Mouse (Mus musculus): Measurements from ENCODE around the gene Ip6k1. TPM values are rescaled to one million over a fixed set of nuclear protein-coding genes. Genes with fewer than 3 reads are reported as not detected.
A peak's percentile ranks its signal among the peaks of the same experiment; 100 is the strongest.

Gene Ip6k1
- total and polyA plus RNA-seq, 2 experiments from 2014 or later, result 25.4 to 102 TPM

DNA sequence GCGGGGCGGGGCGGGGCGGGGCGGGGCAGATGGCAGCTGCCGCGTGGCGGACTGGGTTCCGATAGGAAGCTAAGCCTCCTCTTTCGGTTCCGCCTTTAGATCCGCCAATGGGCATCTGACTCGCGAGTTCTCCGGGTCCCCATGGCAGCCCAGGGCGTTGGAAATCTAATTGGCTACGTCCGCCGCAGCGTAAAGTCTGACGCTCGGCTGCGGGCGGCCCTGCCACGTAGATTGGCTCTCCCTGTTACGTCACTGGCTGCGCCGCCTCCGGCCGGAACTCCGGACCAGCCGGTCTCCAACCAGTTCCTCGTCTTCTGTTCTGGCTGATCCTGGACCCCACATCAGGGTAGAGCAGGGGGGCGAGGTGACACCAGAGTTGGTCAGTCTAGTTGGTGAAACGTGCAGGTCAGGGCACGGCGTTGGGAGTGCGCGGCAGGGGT lies 46.7 kb downstream of the Ip6k1 start, which contains the start of gene Gmppb:
Gene Gmppb (plus strand): TSS at position 227 of the 440 bp plus-strand sequence.
- no peak for TF ChIP-seq CTCF (IDR thresholded peaks at IDR 0.05; ENCODE audit: low read depth)
- 0 out of 2 replicates have a peak, but pooled peaks have one; percentile 45 for TF ChIP-seq EP300 (IDR thresholded peaks at IDR 0.05; ENCODE audit: low read depth)
- H3K27ac ChIP-seq (ENCODE audit: low read depth), result peak within 1 kb of the TSS; percentile 70
- peak within 1 kb of the TSS; percentile 59 for H3K4me3 ChIP-seq (ENCODE audit: low read depth, low read length)
- under 1% methylated on average over 34 of the region's 39 CpGs for whole genome bisulfite sequencing
- H3K27me3 ChIP-seq (ENCODE audit: control insufficient read depth, insufficient read depth, low read length), result no peaks in the 10 kb centered on the region
- H3K4me1 ChIP-seq (ENCODE audit: control insufficient read depth, insufficient read depth), result peaks cover 15% of the 10 kb centered on the region
- H3K4me2 ChIP-seq (ENCODE audit: low read depth, low read length), result peak within 1 kb of the TSS; percentile 87
- H3K36me3 ChIP-seq (replicated peaks; ENCODE audit: control insufficient read depth, insufficient read depth, low read length), result peaks cover 52% of the 10 kb centered on the region
- H3K9me3 ChIP-seq (replicated peaks; ENCODE audit: control insufficient read depth, low read length), result no peaks in the 10 kb centered on the region
- peak within 1 kb of the TSS; percentile 52 for H3K9ac ChIP-seq (replicated peaks; ENCODE audit: low read depth, low read length)
- ATAC-seq (ENCODE audit: insufficient read depth, low read depth) (peak; percentile 94), DNase-seq (ENCODE audit: low spot score) (peak; percentile 98)

DNA sequence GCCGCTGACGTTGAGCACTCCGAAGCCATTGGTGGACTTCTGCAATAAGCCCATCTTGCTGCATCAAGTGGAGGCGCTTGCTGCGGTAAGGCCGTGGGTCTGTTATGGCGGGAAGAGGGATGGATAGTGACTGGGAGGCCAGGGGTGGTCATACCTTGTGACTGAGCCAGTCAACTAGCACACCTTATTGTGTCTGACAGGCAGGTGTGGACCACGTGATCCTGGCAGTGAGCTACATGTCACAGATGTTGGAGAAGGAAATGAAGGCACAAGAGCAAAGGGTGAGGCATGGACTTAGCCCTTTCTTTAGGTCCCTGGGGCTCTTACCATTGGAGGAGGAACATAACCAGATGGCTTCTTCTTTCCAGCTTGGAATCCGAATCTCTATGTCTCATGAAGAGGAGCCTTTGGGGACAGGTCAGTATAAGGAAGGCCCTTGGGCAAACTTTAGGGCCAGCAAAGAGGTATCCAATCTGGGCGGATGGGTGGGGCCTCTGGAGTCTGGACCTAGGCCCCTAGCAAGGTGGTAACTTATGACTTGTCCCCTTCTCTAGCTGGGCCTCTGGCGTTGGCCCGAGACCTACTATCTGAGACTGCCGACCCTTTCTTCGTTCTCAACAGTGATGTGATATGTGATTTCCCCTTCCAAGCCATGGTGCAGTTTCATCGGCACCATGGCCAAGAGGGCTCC lies 47.4 kb downstream of the Ip6k1 start:
- peak overlapping the region; percentile 70 for H3K27ac ChIP-seq (ENCODE audit: low read depth)
- H3K36me3 ChIP-seq (replicated peaks; ENCODE audit: control insufficient read depth, insufficient read depth, low read length), result peaks cover 55% of the 10 kb centered on the region
- 40% methylated on average over 15 of the region's 15 CpGs for WGBS
- DNase-seq (ENCODE audit: low spot score), result no peak
- H3K4me2 ChIP-seq (ENCODE audit: low read depth, low read length), result peak overlapping the region; percentile 87
- no peaks in the 10 kb centered on the region for H3K9me3 ChIP-seq (replicated peaks; ENCODE audit: control insufficient read depth, low read length)
- peaks cover 15% of the 10 kb centered on the region for H3K4me1 ChIP-seq (ENCODE audit: control insufficient read depth, insufficient read depth)
- H3K9ac ChIP-seq (replicated peaks; ENCODE audit: low read depth, low read length), result peak overlapping the region; percentile 52
- no peaks in the 10 kb centered on the region for H3K27me3 ChIP-seq (ENCODE audit: control insufficient read depth, insufficient read depth, low read length)
- ATAC-seq (ENCODE audit: insufficient read depth, low read depth), result no peak
- no peak for TF ChIP-seq CTCF (IDR thresholded peaks at IDR 0.05; ENCODE audit: low read depth)
- no peak for TF ChIP-seq EP300 (IDR thresholded peaks at IDR 0.05; ENCODE audit: low read depth)
- peak overlapping the region; percentile 59 for H3K4me3 ChIP-seq (ENCODE audit: low read depth, low read length)

DNA sequence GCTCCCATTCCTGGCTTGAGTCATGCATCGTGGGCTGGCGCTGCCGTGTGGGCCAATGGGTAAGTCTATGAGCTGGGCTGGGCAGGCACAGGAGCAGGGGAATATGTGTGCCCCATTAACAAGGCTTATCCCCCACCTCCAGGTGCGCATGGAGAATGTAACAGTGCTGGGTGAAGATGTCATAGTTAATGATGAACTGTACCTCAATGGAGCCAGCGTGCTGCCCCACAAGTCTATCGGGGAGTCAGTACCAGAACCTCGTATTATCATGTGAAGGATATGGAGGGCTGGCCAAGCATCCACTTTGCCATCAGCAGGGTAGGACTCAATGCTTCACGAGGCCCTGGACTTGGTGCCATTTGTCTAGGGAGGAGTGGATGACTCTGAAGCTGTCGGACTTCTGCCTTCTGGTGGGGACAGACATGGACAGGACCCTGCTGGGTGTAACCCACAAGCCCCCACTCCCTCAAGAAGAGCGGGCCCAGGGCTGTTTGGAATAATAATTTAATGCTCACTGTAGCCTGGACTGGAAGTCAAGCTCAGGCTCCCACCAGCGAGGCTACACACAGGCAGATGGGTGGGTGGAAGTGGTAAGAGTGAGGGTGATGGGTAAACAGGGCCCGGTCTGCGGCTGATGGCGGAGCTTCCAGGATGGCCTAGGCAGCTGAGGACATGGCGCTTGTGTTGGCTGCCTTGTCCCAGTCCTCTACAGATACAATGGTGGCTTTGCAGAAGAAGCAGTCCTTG lies 49.1 kb downstream of the Ip6k1 start:
- Histone ChIP-seq H3K36me3 (replicated peaks; ENCODE audit: control insufficient read depth, insufficient read depth, low read length) (peaks cover 53% of the 10 kb centered on the region), H3K4me3 (ENCODE audit: low read depth, low read length) (no peak overlapping the region), H3K9ac (replicated peaks; ENCODE audit: low read depth, low read length) (no peak overlapping the region), H3K27me3 (ENCODE audit: control insufficient read depth, insufficient read depth, low read length) (no peaks in the 10 kb centered on the region), H3K4me2 (ENCODE audit: low read depth, low read length) (no peak overlapping the region), H3K4me1 (ENCODE audit: control insufficient read depth, insufficient read depth) (peaks cover 15% of the 10 kb centered on the region), H3K9me3 (replicated peaks; ENCODE audit: control insufficient read depth, low read length) (no peaks in the 10 kb centered on the region), H3K27ac (ENCODE audit: low read depth) (no peak overlapping the region)
- no peak for TF ChIP-seq EP300 (IDR thresholded peaks at IDR 0.05; ENCODE audit: low read depth)
- TF ChIP-seq CTCF (IDR thresholded peaks at IDR 0.05; ENCODE audit: low read depth), result no peak
- no peak for ATAC-seq (ENCODE audit: insufficient read depth, low read depth)
- DNase-seq (ENCODE audit: low spot score), result no peak
- 90% methylated on average over 15 of the region's 15 CpGs for WGBS

DNA sequence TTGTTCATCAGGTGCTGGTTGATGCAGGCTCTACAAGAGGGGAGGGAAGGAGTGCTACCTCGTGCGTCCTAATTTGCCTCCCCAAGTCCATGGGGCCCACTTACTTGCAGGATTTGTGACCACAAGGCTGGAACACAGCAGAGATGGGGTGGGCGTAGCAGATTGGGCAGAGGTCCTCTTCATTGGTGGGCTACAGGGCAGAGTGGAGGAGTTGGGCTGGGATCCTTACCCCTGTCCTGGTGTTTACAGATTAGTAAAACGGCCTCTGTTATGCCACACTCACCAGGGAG lies 49.6 kb downstream of the Ip6k1 start:
- no peak overlapping the region for H3K27ac ChIP-seq (ENCODE audit: low read depth)
- no peaks in the 10 kb centered on the region for H3K9me3 ChIP-seq (replicated peaks; ENCODE audit: control insufficient read depth, low read length)
- ATAC-seq (ENCODE audit: insufficient read depth, low read depth) (no peak), DNase-seq (ENCODE audit: low spot score) (no peak)
- H3K9ac ChIP-seq (replicated peaks; ENCODE audit: low read depth, low read length), result no peak overlapping the region
- no peak overlapping the region for H3K4me3 ChIP-seq (ENCODE audit: low read depth, low read length)
- no peak overlapping the region for H3K4me2 ChIP-seq (ENCODE audit: low read depth, low read length)
- H3K36me3 ChIP-seq (replicated peaks; ENCODE audit: control insufficient read depth, insufficient read depth, low read length), result peaks cover 52% of the 10 kb centered on the region
- H3K4me1 ChIP-seq (ENCODE audit: control insufficient read depth, insufficient read depth), result peaks cover 15% of the 10 kb centered on the region
- 89% methylated on average over 4 of the region's 4 CpGs for WGBS
- TF ChIP-seq CTCF (IDR thresholded peaks at IDR 0.05; ENCODE audit: low read depth) (no peak), EP300 (IDR thresholded peaks at IDR 0.05; ENCODE audit: low read depth) (no peak)
- H3K27me3 ChIP-seq (ENCODE audit: control insufficient read depth, insufficient read depth, low read length), result no peaks in the 10 kb centered on the region

DNA sequence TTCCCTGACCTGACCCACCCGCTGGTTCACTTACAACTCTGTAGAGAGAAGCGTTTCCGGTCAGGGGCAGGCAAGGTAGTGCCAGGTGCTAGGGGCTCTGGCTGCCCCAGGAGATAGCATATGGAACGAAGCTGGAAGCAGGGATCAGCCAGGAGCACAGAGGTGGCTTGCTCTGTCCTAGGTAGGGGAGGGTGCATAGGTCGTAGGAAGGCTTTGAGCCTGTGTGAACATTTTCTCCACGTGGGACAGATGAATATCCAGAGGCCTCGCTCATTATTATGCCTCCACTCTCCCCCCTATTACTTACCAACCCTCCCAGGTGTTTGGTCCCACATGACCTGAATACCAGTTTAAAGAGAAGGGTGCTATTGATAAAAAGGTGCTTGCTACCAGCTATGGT lies 50.1 kb downstream of the Ip6k1 start:
- TF ChIP-seq CTCF (IDR thresholded peaks at IDR 0.05; ENCODE audit: low read depth) (no peak), EP300 (IDR thresholded peaks at IDR 0.05; ENCODE audit: low read depth) (no peak)
- peaks cover 15% of the 10 kb centered on the region for H3K4me1 ChIP-seq (ENCODE audit: control insufficient read depth, insufficient read depth)
- no peak for ATAC-seq (ENCODE audit: insufficient read depth, low read depth)
- H3K4me2 ChIP-seq (ENCODE audit: low read depth, low read length), result no peak overlapping the region
- no peak overlapping the region for H3K9ac ChIP-seq (replicated peaks; ENCODE audit: low read depth, low read length)
- no peak for DNase-seq (ENCODE audit: low spot score)
- H3K27me3 ChIP-seq (ENCODE audit: control insufficient read depth, insufficient read depth, low read length), result no peaks in the 10 kb centered on the region
- no peaks in the 10 kb centered on the region for H3K9me3 ChIP-seq (replicated peaks; ENCODE audit: control insufficient read depth, low read length)
- 63% methylated on average over 7 of the region's 7 CpGs for WGBS
- H3K36me3 ChIP-seq (replicated peaks; ENCODE audit: control insufficient read depth, insufficient read depth, low read length), result peaks cover 49% of the 10 kb centered on the region
- no peak overlapping the region for H3K4me3 ChIP-seq (ENCODE audit: low read depth, low read length)
- peak overlapping the region; percentile 69; the same call in 1 of the 2 replicates for H3K27ac ChIP-seq (ENCODE audit: low read depth)
